Mouse (Mus musculus): ENCODE data around the gene Setd2. TPM values are rescaled to one million over a fixed set of nuclear protein-coding genes. Genes with fewer than 3 reads are reported as not detected.

The Setd2 gene
- total and polyA plus RNA-seq, 3 experiments, result 28.2 to 105 (median 59.2) TPM

GRCm38 (mm10) chr9:110652963-110653654 lies 120.7 kb downstream of the Setd2 start (continued):
- TF ChIP-seq HCFC1 (IDR thresholded peaks at IDR 0.05; ENCODE audit: low read depth, low read length) (no peak), ZC3H11A (IDR thresholded peaks at IDR 0.05; ENCODE audit: low read depth, low read length) (no peak)

- peak within 1 kb of the TSS; percentile 69 to 83 for H3K4me3 ChIP-seq (ENCODE audit: control insufficient read depth in 1 of 2, insufficient read depth in 1 of 2, low read depth in 2 of 2, low read length in 2 of 2)
- no peaks in the 10 kb centered on the region for H3K27me3 ChIP-seq (ENCODE audit: control insufficient read depth in 1 of 2, insufficient read depth in 2 of 2, low read length in 2 of 2)
- TF ChIP-seq POLR2A (IDR thresholded peaks at IDR 0.05; ENCODE audit: control insufficient read depth in 1 of 2, insufficient read depth in 1 of 2, low read depth in 1 of 2, low read length in 2 of 2, poor library complexity in 1 of 2) (peak; percentile 56 to 67; a peak in 3 of 4 replicates), TBP (IDR thresholded peaks at IDR 0.05; ENCODE audit: low read depth, low read length) (0 out of 2 replicates have a peak, but pooled peaks have one; percentile 26), ZMIZ1 (IDR thresholded peaks at IDR 0.05; ENCODE audit: low read depth, low read length) (0 out of 2 replicates have a peak, but pooled peaks have one; percentile 64), RCOR1 (IDR thresholded peaks at IDR 0.05; ENCODE audit: low read depth, low read length) (no peak), HCFC1 (IDR thresholded peaks at IDR 0.05; ENCODE audit: low read depth, low read length) (peak; percentile 64), EP300 (IDR thresholded peaks at IDR 0.05; ENCODE audit: low read depth in 1 of 2, low read length in 2 of 2) (no peak), SIN3A (IDR thresholded peaks at IDR 0.05; ENCODE audit: low read length) (peak; percentile 63), CHD2 (IDR thresholded peaks at IDR 0.05; ENCODE audit: low read length) (no peak), MXI1 (IDR thresholded peaks at IDR 0.05; ENCODE audit: low read depth, low read length) (peak; percentile 87), NELFE (IDR thresholded peaks at IDR 0.05; ENCODE audit: low read depth, low read length) (peak; percentile 66), ETS1 (IDR thresholded peaks at IDR 0.05; ENCODE audit: low read depth, low read length) (no peak), ZKSCAN1 (IDR thresholded peaks at IDR 0.05; ENCODE audit: low read depth, low read length) (peak; percentile 61; the same call in 1 of the 2 replicates), MYC (IDR thresholded peaks at IDR 0.05; ENCODE audit: low read depth, low read length) (0 out of 2 replicates have a peak, but pooled peaks have one; percentile 12), GABPA (IDR thresholded peaks at IDR 0.05; ENCODE audit: low read depth, low read length) (no peak), NRF1 (IDR thresholded peaks at IDR 0.05; ENCODE audit: insufficient read depth, low read depth, low read length, poor library complexity, severe bottlenecking) (peak; percentile 36; the same call in 1 of the 2 replicates), USF2 (IDR thresholded peaks at IDR 0.05; ENCODE audit: borderline replicate concordance in 1 of 2, insufficient read depth in 1 of 2, low read depth in 1 of 2, low read length in 2 of 2) (no peak), SMC3 (IDR thresholded peaks at IDR 0.05; ENCODE audit: low read depth, low read length) (0 out of 2 replicates have a peak, but pooled peaks have one; percentile 0), TCF12 (IDR thresholded peaks at IDR 0.05; ENCODE audit: low read depth, low read length) (peak; percentile 5; the same call in 1 of the 2 replicates), ZC3H11A (IDR thresholded peaks at IDR 0.05; ENCODE audit: low read depth, low read length) (no peak), CHD1 (IDR thresholded peaks at IDR 0.05; ENCODE audit: low read depth, low read length) (no peak), ZNF384 (IDR thresholded peaks at IDR 0.05; ENCODE audit: low read depth, low read length) (no peak), ELF1 (IDR thresholded peaks at IDR 0.05; ENCODE audit: low read depth, low read length) (0 out of 2 replicates have a peak, but pooled peaks have one; percentile 17), MAZ (IDR thresholded peaks at IDR 0.05; ENCODE audit: low read depth, low read length) (peak; percentile 49; the same call in 1 of the 2 replicates)
- peak; percentile 96 for DNase-seq (ENCODE audit: low read depth, low spot score)
- H3K4me1 ChIP-seq (ENCODE audit: control insufficient read depth in 1 of 2, insufficient read depth in 2 of 2, low read length in 2 of 2), result peaks cover 2 to 26% of the 10 kb centered on the region in 2 experiments
- H3K27ac ChIP-seq (ENCODE audit: control insufficient read depth, low read depth, low read length), result peak within 1 kb of the TSS; percentile 26
- H3K9ac ChIP-seq (ENCODE audit: control insufficient read depth, low read depth, low read length, poor library complexity, severe bottlenecking), result peak within 1 kb of the TSS; percentile 80
- peaks cover 13% of the 10 kb centered on the region for H3K79me2 ChIP-seq (ENCODE audit: control insufficient read depth, insufficient read depth, low read length, poor library complexity)
- no peaks in the 10 kb centered on the region for H3K9me3 ChIP-seq (replicated peaks; ENCODE audit: insufficient read depth, low read length)
- H3K36me3 ChIP-seq (ENCODE audit: control insufficient read depth in 1 of 2, insufficient read depth in 2 of 2, low read length in 2 of 2), result peaks cover 0 to 3% of the 10 kb centered on the region in 2 experiments; a peak in 2 of 4 replicates
Observed at GRCm38 (mm10) chr9:110653655-110654461, 121.5 kb downstream of the Setd2 start, which contains the start of gene Nbeal2. Nbeal2 (minus strand) TSS chr9:110654161.

All from MEL (cell line).